Mouse (Mus musculus): ENCODE measurements around the gene Ctdsp1.

Ctdsp1 gene

GRCm38 (mm10) chr1:74376396-74376795 is 14.9 kb upstream of the Ctdsp1 start:
- DNase-seq (ENCODE audit: low spot score in 2 of 2): no peak

GRCm38 (mm10) chr1:74379058-74379504 is 12.2 kb upstream of the Ctdsp1 start:
- no peak for DNase-seq (ENCODE audit: low spot score in 2 of 2)

- no peak for DNase-seq (ENCODE audit: low spot score in 2 of 2)
Measured at GRCm38 (mm10) chr1:74380484-74380883, 10.8 kb upstream of the Ctdsp1 start.

GRCm38 (mm10) chr1:74381588-74382021 is 9.7 kb upstream of the Ctdsp1 start:
- DNase-seq (ENCODE audit: low spot score in 2 of 2): no peak

- no peak for DNase-seq (ENCODE audit: low spot score in 2 of 2)
Measured at GRCm38 (mm10) chr1:74383385-74383784, 7.9 kb upstream of the Ctdsp1 start.

GRCm38 (mm10) chr1:74384525-74384924 is 6.8 kb upstream of the Ctdsp1 start:
- DNase-seq (ENCODE audit: low spot score in 2 of 2): no peak

GRCm38 (mm10) chr1:74385064-74385463 is 6.2 kb upstream of the Ctdsp1 start:
- no peak for DNase-seq (ENCODE audit: low spot score in 2 of 2)

- no peak for DNase-seq (ENCODE audit: low spot score in 2 of 2)
Measured at GRCm38 (mm10) chr1:74385531-74385930, 5.8 kb upstream of the Ctdsp1 start.

GRCm38 (mm10) chr1:74386363-74386713 is 5.0 kb upstream of the Ctdsp1 start:
- DNase-seq (ENCODE audit: low spot score in 2 of 2): no peak

- peak; percentile 91 to 95 for DNase-seq (ENCODE audit: low spot score in 2 of 2)
Measured at GRCm38 (mm10) chr1:74386714-74387385, 4.5 kb upstream of the Ctdsp1 start.

- no peak for DNase-seq (ENCODE audit: low spot score in 2 of 2)
Measured at GRCm38 (mm10) chr1:74387386-74387988, 3.8 kb upstream of the Ctdsp1 start.

- no peak for DNase-seq (ENCODE audit: low spot score in 2 of 2)
Measured at GRCm38 (mm10) chr1:74388398-74388920, 2.9 kb upstream of the Ctdsp1 start.

- DNase-seq (ENCODE audit: low spot score in 2 of 2): peak in 1 of 2 experiments; percentile 62
Measured at GRCm38 (mm10) chr1:74389831-74390286, 1.4 kb upstream of the Ctdsp1 start.

- peak; percentile 79 to 90 for DNase-seq (ENCODE audit: low spot score in 2 of 2)
Measured at GRCm38 (mm10) chr1:74390287-74390906, 912 bp upstream of the Ctdsp1 start.

- DNase-seq (ENCODE audit: low spot score in 2 of 2): peak; percentile 82 to 90
Measured at GRCm38 (mm10) chr1:74391844-74392441, 634 bp downstream of the Ctdsp1 start.

- no peak for DNase-seq (ENCODE audit: low spot score in 2 of 2)
Measured at GRCm38 (mm10) chr1:74392446-74392994, 1.2 kb downstream of the Ctdsp1 start.

GRCm38 (mm10) chr1:74393010-74393409 is 1.7 kb downstream of the Ctdsp1 start:
- no peak for DNase-seq (ENCODE audit: low spot score in 2 of 2)

GRCm38 (mm10) chr1:74393697-74394096 is 2.4 kb downstream of the Ctdsp1 start:
- peak in 1 of 2 experiments; percentile 65 for DNase-seq (ENCODE audit: low spot score in 2 of 2)

- DNase-seq (ENCODE audit: low spot score in 2 of 2): no peak
Measured at GRCm38 (mm10) chr1:74394311-74394710, 3.0 kb downstream of the Ctdsp1 start.

GRCm38 (mm10) chr1:74394858-74395257 is 3.5 kb downstream of the Ctdsp1 start:
- no peak for DNase-seq (ENCODE audit: low spot score in 2 of 2)

GRCm38 (mm10) chr1:74395290-74395689 is 4.0 kb downstream of the Ctdsp1 start:
- no peak for DNase-seq (ENCODE audit: low spot score in 2 of 2)

Measured in spleen, postnatal 4 days (tissue).